Mouse (Mus musculus): ENCODE data around the gene Uhrf1bp1. TPM values are rescaled to one million over a fixed set of nuclear protein-coding genes. Genes with fewer than 3 reads are reported as not detected.

Uhrf1bp1 gene
- polyA plus RNA-seq, 1 experiment from 2014 or later: 2.4 TPM

- 78% methylated on average over 19 of the region's 19 CpGs for WGBS (ENCODE audit: insufficient replicate concordance)
- no peak overlapping the region for H3K9ac ChIP-seq (ENCODE audit: low read depth, low read length)
- no peaks in the 10 kb centered on the region for H3K27me3 ChIP-seq (ENCODE audit: control insufficient read depth, insufficient read depth, low read depth, low read length)
- no peak overlapping the region for H3K4me2 ChIP-seq (ENCODE audit: low read depth, low read length)
- no peak overlapping the region for H3K27ac ChIP-seq (ENCODE audit: low read length)
- H3K36me3 ChIP-seq (ENCODE audit: control insufficient read depth, insufficient read depth): peaks cover 12% of the 10 kb centered on the region
- no peak overlapping the region for H3K4me3 ChIP-seq (ENCODE audit: low read depth, low read length)
- H3K4me1 ChIP-seq (ENCODE audit: control insufficient read depth, low read depth, low read length): no peaks in the 10 kb centered on the region
- ATAC-seq (ENCODE audit: low read depth): no peak
- H3K9me3 ChIP-seq (replicated peaks; ENCODE audit: control insufficient read depth, low read length): no peaks in the 10 kb centered on the region
These were observed 30.4 kb downstream of the Uhrf1bp1 start for GRCm38 (mm10) chr17:27886499-27887210.

- under 1% methylated on average over 45 of the region's 45 CpGs for WGBS (ENCODE audit: insufficient replicate concordance)
- H3K4me3 ChIP-seq (ENCODE audit: low read depth, low read length): peak overlapping the region; percentile 97
These were observed 51.4 kb downstream of the Uhrf1bp1 start for GRCm38 (mm10) chr17:27907512-27908205.

GRCm38 (mm10) chr17:27908206-27908887, 52.1 kb downstream of the Uhrf1bp1 start:
- 1% methylated on average over 12 of the region's 12 CpGs for WGBS (ENCODE audit: insufficient replicate concordance)
- no peaks in the 10 kb centered on the region for H3K27me3 ChIP-seq (ENCODE audit: control insufficient read depth, insufficient read depth, low read depth, low read length)
- H3K27ac ChIP-seq (ENCODE audit: low read length): peak overlapping the region; percentile 91
- H3K36me3 ChIP-seq (ENCODE audit: control insufficient read depth, insufficient read depth): no peaks in the 10 kb centered on the region; the same call in 1 of the 2 replicates
- peak overlapping the region; percentile 98 for H3K4me2 ChIP-seq (ENCODE audit: low read depth, low read length)
- peak overlapping the region; percentile 91 for H3K9ac ChIP-seq (ENCODE audit: low read depth, low read length)
- peaks cover 25% of the 10 kb centered on the region for H3K4me1 ChIP-seq (ENCODE audit: control insufficient read depth, low read depth, low read length)
- H3K4me3 ChIP-seq (ENCODE audit: low read depth, low read length): peak overlapping the region; percentile 97
- peak; percentile 19; the same call in 1 of the 2 replicates for ATAC-seq (ENCODE audit: low read depth)
- H3K9me3 ChIP-seq (replicated peaks; ENCODE audit: control insufficient read depth, low read length): no peaks in the 10 kb centered on the region

More at GRCm38 (mm10) chr17:27907512-27908205, 51.4 kb downstream of the Uhrf1bp1 start:
- H3K27me3 ChIP-seq (ENCODE audit: control insufficient read depth, insufficient read depth, low read depth, low read length): no peaks in the 10 kb centered on the region
- no peaks in the 10 kb centered on the region for H3K9me3 ChIP-seq (replicated peaks; ENCODE audit: control insufficient read depth, low read length)
- peak overlapping the region; percentile 91 for H3K27ac ChIP-seq (ENCODE audit: low read length)
- peak overlapping the region; percentile 91 for H3K9ac ChIP-seq (ENCODE audit: low read depth, low read length)
- ATAC-seq (ENCODE audit: low read depth): peak; percentile 60
- H3K4me2 ChIP-seq (ENCODE audit: low read depth, low read length): peak overlapping the region; percentile 98
- H3K4me1 ChIP-seq (ENCODE audit: control insufficient read depth, low read depth, low read length): peaks cover 25% of the 10 kb centered on the region
- peaks cover 5% of the 10 kb centered on the region for H3K36me3 ChIP-seq (ENCODE audit: control insufficient read depth, insufficient read depth)

- peak within 1 kb of the TSS; percentile 91 for H3K27ac ChIP-seq (ENCODE audit: low read length)
- under 1% methylated on average over 73 of the region's 78 CpGs for WGBS (ENCODE audit: insufficient replicate concordance)
- ATAC-seq (ENCODE audit: low read depth): peak; percentile 88
These were observed 52.8 kb downstream of the Uhrf1bp1 start, which contains the start of gene Anks1 for GRCm38 (mm10) chr17:27908888-27909621. Gene Anks1, plus strand, starts transcription at chr17:27909306.

GRCm38 (mm10) chr17:27909622-27910500, 53.6 kb downstream of the Uhrf1bp1 start, which contains the start of gene Taf11:
Gene Taf11, minus strand, starts transcription at chr17:27909844.
- WGBS (ENCODE audit: insufficient replicate concordance): 1% methylated on average over 51 of the region's 53 CpGs
- Histone ChIP-seq H3K9ac (ENCODE audit: low read depth, low read length) (peak within 1 kb of the TSS; percentile 82), H3K9me3 (replicated peaks; ENCODE audit: control insufficient read depth, low read length) (no peaks in the 10 kb centered on the region), H3K27me3 (ENCODE audit: control insufficient read depth, insufficient read depth, low read depth, low read length) (no peaks in the 10 kb centered on the region), H3K27ac (ENCODE audit: low read length) (peak within 1 kb of the TSS; percentile 91), H3K36me3 (ENCODE audit: control insufficient read depth, insufficient read depth) (no peaks in the 10 kb centered on the region), H3K4me3 (ENCODE audit: low read depth, low read length) (peak within 1 kb of the TSS; percentile 97), H3K4me2 (ENCODE audit: low read depth, low read length) (peak within 1 kb of the TSS; percentile 98), H3K4me1 (ENCODE audit: control insufficient read depth, low read depth, low read length) (peaks cover 25% of the 10 kb centered on the region)
- ATAC-seq (ENCODE audit: low read depth): peak; percentile 33

More at GRCm38 (mm10) chr17:27908888-27909621, 52.8 kb downstream of the Uhrf1bp1 start, which contains the start of gene Anks1:
- peak within 1 kb of the TSS; percentile 91 for H3K9ac ChIP-seq (ENCODE audit: low read depth, low read length)
- no peaks in the 10 kb centered on the region for H3K27me3 ChIP-seq (ENCODE audit: control insufficient read depth, insufficient read depth, low read depth, low read length)
- H3K4me3 ChIP-seq (ENCODE audit: low read depth, low read length): peak within 1 kb of the TSS; percentile 97
- no peaks in the 10 kb centered on the region for H3K9me3 ChIP-seq (replicated peaks; ENCODE audit: control insufficient read depth, low read length)
- H3K36me3 ChIP-seq (ENCODE audit: control insufficient read depth, insufficient read depth): no peaks in the 10 kb centered on the region
- H3K4me2 ChIP-seq (ENCODE audit: low read depth, low read length): peak within 1 kb of the TSS; percentile 98
- H3K4me1 ChIP-seq (ENCODE audit: control insufficient read depth, low read depth, low read length): peaks cover 25% of the 10 kb centered on the region

GRCm38 (mm10) chr17:27911371-27911770, 55.1 kb downstream of the Uhrf1bp1 start:
- H3K4me3 ChIP-seq (ENCODE audit: low read depth, low read length): no peak overlapping the region
- H3K27ac ChIP-seq (ENCODE audit: low read length): no peak overlapping the region
- H3K4me1 ChIP-seq (ENCODE audit: control insufficient read depth, low read depth, low read length): peaks cover 23% of the 10 kb centered on the region
- WGBS (ENCODE audit: insufficient replicate concordance): 74% methylated on average over 7 of the region's 7 CpGs
- no peaks in the 10 kb centered on the region for H3K36me3 ChIP-seq (ENCODE audit: control insufficient read depth, insufficient read depth)
- ATAC-seq (ENCODE audit: low read depth): no peak
- H3K9ac ChIP-seq (ENCODE audit: low read depth, low read length): no peak overlapping the region
- no peaks in the 10 kb centered on the region for H3K27me3 ChIP-seq (ENCODE audit: control insufficient read depth, insufficient read depth, low read depth, low read length)
- no peaks in the 10 kb centered on the region for H3K9me3 ChIP-seq (replicated peaks; ENCODE audit: control insufficient read depth, low read length)
- H3K4me2 ChIP-seq (ENCODE audit: low read depth, low read length): no peak overlapping the region

GRCm38 (mm10) chr17:27914742-27915141, 58.5 kb downstream of the Uhrf1bp1 start:
- Histone ChIP-seq H3K4me1 (ENCODE audit: control insufficient read depth, low read depth, low read length) (peaks cover 12% of the 10 kb centered on the region), H3K27me3 (ENCODE audit: control insufficient read depth, insufficient read depth, low read depth, low read length) (no peaks in the 10 kb centered on the region), H3K4me2 (ENCODE audit: low read depth, low read length) (no peak overlapping the region), H3K9ac (ENCODE audit: low read depth, low read length) (no peak overlapping the region), H3K9me3 (replicated peaks; ENCODE audit: control insufficient read depth, low read length) (no peaks in the 10 kb centered on the region), H3K36me3 (ENCODE audit: control insufficient read depth, insufficient read depth) (no peaks in the 10 kb centered on the region), H3K27ac (ENCODE audit: low read length) (no peak overlapping the region), H3K4me3 (ENCODE audit: low read depth, low read length) (no peak overlapping the region)
- WGBS (ENCODE audit: insufficient replicate concordance): 63% methylated on average over 4 of the region's 4 CpGs
- no peak for ATAC-seq (ENCODE audit: low read depth)

Data from liver, embryonic 16.5 days (tissue).